Mouse (Mus musculus) ES-Bruce4 (cell line): ENCODE results near the gene Ssr2. TPM values are rescaled to one million over a fixed set of nuclear protein-coding genes. Genes with fewer than 3 reads are reported as not detected.

ENCODE experiments used
- H3K27ac ChIP-seq: 2 replicates; pipeline ENCODE4 v1.5.1; 2012; ENCODE audit warnings: low read length, inconsistent platforms; ENCODE audit not compliant: insufficient read depth
- H3K27me3 ChIP-seq: 2 replicates; pipeline ENCODE4 v1.6.1; 2012; ENCODE audit warnings: mild to moderate bottlenecking, low read length, inconsistent platforms; ENCODE audit not compliant: control insufficient read depth, poor library complexity, insufficient read depth, severe bottlenecking
- H3K36me3 ChIP-seq: 2 replicates; pipeline ENCODE4 v1.6.1; 2012; ENCODE audit warnings: inconsistent platforms, mild to moderate bottlenecking, low read length, moderate library complexity; ENCODE audit not compliant: control insufficient read depth, poor library complexity, insufficient read depth, severe bottlenecking
- H3K4me1 ChIP-seq: one replicate; pipeline ENCODE4 v1.8.1; 2011; ENCODE audit warnings: low read length; ENCODE audit not compliant: control insufficient read depth, insufficient read depth
- H3K4me3 ChIP-seq: 2 replicates; pipeline ENCODE4 v1.5.1; 2011; ENCODE audit warnings: low read depth, mild to moderate bottlenecking, low read length
- H3K9ac ChIP-seq: 2 replicates; pipeline ENCODE4 v1.6.1; 2012; ENCODE audit warnings: low read depth, mild to moderate bottlenecking, inconsistent platforms; ENCODE audit not compliant: poor library complexity, severe bottlenecking
- H3K9me3 ChIP-seq: replicated peaks from 2 replicates; pipeline ENCODE4 v1.6.1; 2012; ENCODE audit warnings: mild to moderate bottlenecking, low read length, inconsistent platforms; ENCODE audit not compliant: control insufficient read depth, poor library complexity, insufficient read depth, severe bottlenecking
- CTCF ChIP-seq: IDR thresholded peaks from one replicate; pipeline ENCODE4 v1.8.1; 2011; ENCODE audit warnings: low read depth, low read length
- EP300 ChIP-seq: IDR thresholded peaks from 2 replicates; pipeline ENCODE4 v1.6.1; 2011; ENCODE audit warnings: low read depth, low read length; ENCODE audit not compliant: insufficient read depth
- POLR2A ChIP-seq: IDR thresholded peaks from one replicate; pipeline ENCODE4 v1.8.1; 2011; ENCODE audit warnings: low read length; ENCODE audit not compliant: insufficient read depth
- polyA plus RNA-seq: library from polyadenylated mRNA; stranded (reverse); fragments of >200 nt; gene quantifications from 2 replicates; pipeline ENCODE4 v1.2.4, GENCODE M21; 2011; ENCODE audit warnings: low read depth; ENCODE audit not compliant: missing spikeins, insufficient read depth, insufficient read length

Gene Ssr2
- polyA plus RNA-seq, 1 experiment, result 348 TPM

GRCm38 (mm10) chr3:88552676-88553524 is 22.8 kb upstream of the Ssr2 start, which contains the start of gene Lamtor2:
Gene Lamtor2 (minus strand): TSS chr3:88553074.
- Histone ChIP-seq H3K27me3 (no peaks in the 10 kb centered on the region), H3K36me3 (peaks cover 21% of the 10 kb centered on the region), H3K9me3 (no peaks in the 10 kb centered on the region), H3K4me3 (peak within 1 kb of the TSS; percentile 99), H3K9ac (peak within 1 kb of the TSS; percentile 100), H3K4me1 (peaks cover 2% of the 10 kb centered on the region), H3K27ac (peak within 1 kb of the TSS; percentile 89)
- TF ChIP-seq CTCF (no peak), POLR2A (peak; percentile 52), EP300 (0 out of 2 replicates have a peak, but pooled peaks have one; percentile 48)

DNA sequence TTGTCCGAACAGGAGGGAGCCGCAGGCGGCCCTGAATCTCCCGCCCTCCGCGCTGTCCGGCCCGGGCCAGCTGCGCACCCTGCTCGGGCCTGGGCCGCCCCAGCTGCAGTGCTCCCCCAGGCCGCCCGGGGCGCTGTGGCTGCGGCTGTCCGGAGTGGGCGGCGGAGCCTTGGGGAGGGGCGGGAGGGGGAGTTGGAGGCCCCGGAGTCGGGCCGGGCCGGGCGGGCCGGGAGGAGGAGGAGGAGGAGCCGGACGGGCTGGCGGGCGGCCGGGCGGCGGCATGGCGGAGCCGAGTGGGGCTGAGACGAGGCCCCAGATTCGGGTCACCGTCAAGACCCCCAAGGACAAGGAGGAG is 22.2 kb upstream of the Ssr2 start, which contains the start of gene Ubqln4:
Ubqln4 (plus strand) TSS at position 234 of the 355 bp plus-strand sequence.
- H3K9me3 ChIP-seq, result no peaks in the 10 kb centered on the region
- peak within 1 kb of the TSS; percentile 89 for H3K27ac ChIP-seq
- H3K27me3 ChIP-seq, result no peaks in the 10 kb centered on the region
- H3K4me1 ChIP-seq, result peaks cover 4% of the 10 kb centered on the region
- peak within 1 kb of the TSS; percentile 99 for H3K4me3 ChIP-seq
- TF ChIP-seq CTCF (peak; percentile 45), EP300 (no peak), POLR2A (no peak)
- peak within 1 kb of the TSS; percentile 100 for H3K9ac ChIP-seq
- peaks cover 27% of the 10 kb centered on the region for H3K36me3 ChIP-seq

DNA sequence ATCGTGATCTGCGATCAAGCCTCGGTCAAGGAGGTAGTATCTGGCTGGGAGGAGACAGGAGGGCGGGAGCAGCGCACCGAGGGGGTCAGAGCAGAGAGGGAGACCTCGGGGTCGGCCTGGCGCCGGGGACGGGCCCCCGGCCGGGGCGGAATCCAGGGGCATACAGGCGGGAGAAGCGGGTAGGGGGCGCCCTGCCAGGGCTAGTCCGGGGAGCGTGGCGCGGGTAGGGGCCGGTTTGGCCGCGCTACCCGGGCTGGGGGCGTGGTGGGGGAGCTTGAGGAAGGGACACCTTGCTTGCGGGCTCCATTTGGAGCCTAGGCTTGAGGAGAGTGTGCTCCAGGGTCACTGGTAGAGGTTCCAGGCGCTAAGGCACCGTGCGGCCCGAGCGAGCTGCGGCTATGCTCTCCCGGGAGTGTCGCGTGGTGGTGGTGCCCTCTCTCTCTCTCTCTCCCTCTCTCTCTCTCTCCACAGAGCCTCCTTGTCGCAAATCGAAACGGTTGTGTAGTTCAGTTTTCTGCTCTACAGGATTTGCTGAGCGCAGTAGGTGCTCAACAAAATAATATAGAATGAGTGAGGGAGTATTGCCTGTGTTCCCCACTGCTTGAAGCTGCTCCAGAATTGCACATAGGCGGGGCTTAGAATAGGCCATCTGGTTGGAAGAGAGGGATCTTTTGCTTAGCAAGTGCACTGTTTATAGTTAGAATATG is 21.6 kb upstream of the Ssr2 start:
- H3K4me1 ChIP-seq, result peaks cover 3% of the 10 kb centered on the region
- H3K36me3 ChIP-seq, result peaks cover 33% of the 10 kb centered on the region
- H3K9me3 ChIP-seq, result no peaks in the 10 kb centered on the region
- no peaks in the 10 kb centered on the region for H3K27me3 ChIP-seq
- peak overlapping the region; percentile 99 for H3K4me3 ChIP-seq
- H3K27ac ChIP-seq, result peak overlapping the region; percentile 86
- TF ChIP-seq EP300, result no peak
- peak overlapping the region; percentile 100 for H3K9ac ChIP-seq

DNA sequence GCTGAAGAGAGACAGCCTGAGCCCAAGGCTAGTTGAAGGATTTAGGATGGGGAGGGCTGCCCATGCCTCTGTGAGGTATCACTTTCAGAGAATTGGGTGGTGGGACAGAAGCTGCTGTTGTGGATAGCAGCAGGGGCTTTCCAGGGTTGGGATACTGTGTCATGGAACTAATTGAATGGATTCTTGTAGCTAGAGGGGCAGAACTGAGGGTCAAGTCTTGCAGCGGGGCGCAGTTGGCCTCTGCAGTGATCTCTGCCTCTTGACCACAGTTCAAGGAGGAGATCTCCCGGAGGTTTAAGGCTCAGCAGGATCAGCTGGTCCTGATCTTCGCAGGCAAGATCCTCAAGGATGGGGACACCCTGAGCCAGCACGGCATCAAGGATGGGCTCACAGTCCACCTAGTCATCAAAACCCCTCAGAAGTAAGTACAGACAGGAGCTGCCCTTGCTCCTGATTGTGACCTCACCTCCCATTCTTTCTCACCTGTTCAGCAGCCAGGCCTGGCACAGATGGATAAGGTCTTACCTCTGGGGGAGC is 20.5 kb upstream of the Ssr2 start:
- Histone ChIP-seq H3K36me3 (peaks cover 44% of the 10 kb centered on the region), H3K4me1 (peaks cover 2% of the 10 kb centered on the region), H3K27me3 (no peaks in the 10 kb centered on the region), H3K9me3 (no peaks in the 10 kb centered on the region), H3K9ac (peak overlapping the region; percentile 100), H3K27ac (no peak overlapping the region), H3K4me3 (peak overlapping the region; percentile 34)
- TF ChIP-seq EP300 (no peak), CTCF (no peak), POLR2A (no peak)

- H3K9me3 ChIP-seq, result no peaks in the 10 kb centered on the region
- peaks cover 50% of the 10 kb centered on the region for H3K36me3 ChIP-seq
- peaks cover 2% of the 10 kb centered on the region for H3K4me1 ChIP-seq
- H3K4me3 ChIP-seq, result no peak overlapping the region
- H3K27me3 ChIP-seq, result no peaks in the 10 kb centered on the region
- H3K27ac ChIP-seq, result no peak overlapping the region
- no peak for TF ChIP-seq POLR2A
- no peak for TF ChIP-seq CTCF
- no peak overlapping the region for H3K9ac ChIP-seq
Observed at GRCm38 (mm10) chr3:88555731-88556130, 19.9 kb upstream of the Ssr2 start.
